Mouse (Mus musculus) hindbrain, postnatal 0 days (tissue): ENCODE data around the gene Tlcd1. TPM values are rescaled to one million over a fixed set of nuclear protein-coding genes. Genes with fewer than 3 reads are reported as not detected.
A peak's percentile ranks its signal among the peaks of the same experiment; 100 is the strongest.

Source experiments
- ATAC-seq: fragments of 200-750 bp; cut with Nextera tagmentation; 2 replicates; pipeline ENCODE4 v1.8.0; 2017; ENCODE audit warnings: mild to moderate bottlenecking, moderate TSS enrichment, moderate library complexity
- DNase-seq: peaks from one replicate; pipeline ENCODE4 v3.0.0-alpha.2; 2015; ENCODE audit warnings: low spot score
- H3K27ac ChIP-seq: fragments of 300-500 bp; sonication (generic); 2 replicates; pipeline ENCODE4 v1.5.1; 2014; ENCODE audit warnings: mild to moderate bottlenecking
- H3K27me3 ChIP-seq: fragments of 300-500 bp; sonication (generic); 2 replicates; pipeline ENCODE4 v1.6.1; 2014; ENCODE audit warnings: low read length, mixed read lengths; ENCODE audit not compliant: insufficient read depth
- H3K36me3 ChIP-seq: fragments of 300-500 bp; sonication (generic); 2 replicates; pipeline ENCODE4 v1.6.1; 2014; ENCODE audit warnings: low read length, mixed read lengths; ENCODE audit not compliant: insufficient read depth
- H3K4me1 ChIP-seq: fragments of 300-500 bp; sonication (generic); 2 replicates; pipeline ENCODE4 v1.6.1; 2014; ENCODE audit warnings: antibody characterized with exemption, low read length, mixed read lengths; ENCODE audit not compliant: insufficient read depth
- H3K4me2 ChIP-seq: fragments of 300-500 bp; sonication (generic); 2 replicates; pipeline ENCODE4 v1.6.1; 2014; ENCODE audit warnings: low read depth, mild to moderate bottlenecking, low read length, moderate library complexity, mixed read lengths
- H3K4me3 ChIP-seq: fragments of 300-500 bp; sonication (generic); 2 replicates; pipeline ENCODE4 v1.5.1; 2014; ENCODE audit warnings: low read length
- H3K9ac ChIP-seq: fragments of 300-500 bp; sonication (generic); replicated peaks from 2 replicates; pipeline ENCODE4 v1.6.1; 2014; ENCODE audit warnings: mild to moderate bottlenecking, low read length, moderate library complexity, mixed read lengths
- H3K9me3 ChIP-seq: fragments of 300-500 bp; sonication (generic); 2 replicates; pipeline ENCODE4 v1.6.1; 2016; ENCODE audit warnings: low read length, mixed read lengths
- CTCF ChIP-seq: IDR thresholded peaks from 2 replicates; pipeline ENCODE4 v1.5.1; 2016; ENCODE audit warnings: antibody characterized with exemption, control low read depth, low read depth
- WGBS: fragments of 180-500 bp; shearing (Covaris S2); extraction: QIAGEN DNeasy Blood & Tissue Kit; methylation state at CpG from one replicate; pipeline ENCODE4 v1.1.7; 2014; 5-methylcytosine and 5-hydroxymethylcytosine counted together
- polyA plus RNA-seq: library from polyadenylated mRNA; unstranded; fragments of >200 nt; fragmentation: Nextera tagmentation; extraction: Ambion mirVana; gene quantifications from 2 replicates; pipeline ENCODE4 v1.2.1, GENCODE M21; 2015
- total RNA-seq: library from RNA; depleted of rRNA; stranded (reverse); fragments of >200 nt; gene quantifications from 2 replicates; pipeline ENCODE4 v1.2.3, GENCODE M21; 2014

Tlcd1 gene
- total and polyA plus RNA-seq, 2 experiments from 2014 or later, result 36.8 to 46.1 TPM

DNA sequence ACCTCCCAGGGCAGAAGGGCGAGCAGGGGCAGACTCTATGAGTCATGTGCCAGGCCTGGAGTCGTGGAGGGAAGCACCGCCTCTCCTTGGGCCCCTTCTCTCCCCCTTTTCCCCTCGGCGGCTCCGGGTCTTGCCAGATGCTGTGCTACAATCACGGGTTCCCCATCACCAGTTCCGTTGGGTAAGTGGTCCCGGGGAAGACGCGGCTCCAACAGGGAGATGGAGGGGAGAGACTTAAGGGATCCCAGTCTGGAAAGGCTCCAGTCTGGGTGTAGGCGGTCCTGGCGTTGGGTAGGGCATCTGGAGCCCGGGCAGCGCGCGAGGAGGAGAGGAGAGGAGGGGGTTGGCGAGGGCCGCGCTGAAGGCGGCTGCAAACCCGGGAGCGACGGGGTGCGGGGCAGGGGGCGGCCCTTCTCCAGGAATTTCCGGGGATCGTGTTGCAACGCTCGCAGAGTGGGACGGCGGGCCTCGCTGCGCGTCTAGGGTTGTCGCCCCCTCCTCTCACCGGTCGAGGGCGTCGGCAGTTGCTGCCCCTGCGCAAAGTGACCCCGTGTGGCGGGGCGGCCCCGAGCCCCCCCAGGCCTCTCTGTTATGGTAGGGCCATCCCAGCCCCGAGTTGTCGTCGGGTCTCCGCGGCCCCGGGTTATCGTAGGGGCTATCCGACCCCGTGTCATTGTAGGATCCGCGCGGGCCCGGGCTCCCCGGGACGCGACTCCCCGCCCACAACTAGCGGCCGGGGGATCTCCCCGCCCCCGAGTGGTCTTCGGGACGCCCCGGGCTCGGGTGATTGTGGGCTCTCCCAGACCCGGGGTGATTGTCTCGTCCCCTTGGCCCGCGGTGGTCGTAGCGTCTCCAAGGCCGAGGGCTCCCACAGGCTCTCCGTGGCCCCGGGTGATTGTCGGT is 12.1 kb downstream of the Tlcd1 start, which contains the start of gene Rab34:
Rab34 (plus strand) TSS at position 100 of the 903 bp plus-strand sequence.
- Histone ChIP-seq H3K4me1 (0 out of 2 replicates have a peak, but pooled peaks cover 6% of the 10 kb centered on the region), H3K9ac (peak within 1 kb of the TSS; percentile 93), H3K27me3 (no peaks in the 10 kb centered on the region), H3K36me3 (peaks cover 18% of the 10 kb centered on the region; the same call in 1 of the 2 replicates), H3K4me2 (peak within 1 kb of the TSS; percentile 72), H3K4me3 (peak within 1 kb of the TSS; percentile 69), H3K9me3 (no peaks in the 10 kb centered on the region), H3K27ac (peak within 1 kb of the TSS; percentile 95)
- WGBS, result under 1% methylated on average over 77 of the region's 80 CpGs
- ATAC-seq (peak; percentile 84), DNase-seq (peak; percentile 87)
- peak; percentile 11; the same call in 1 of the 2 replicates for TF ChIP-seq CTCF

DNA sequence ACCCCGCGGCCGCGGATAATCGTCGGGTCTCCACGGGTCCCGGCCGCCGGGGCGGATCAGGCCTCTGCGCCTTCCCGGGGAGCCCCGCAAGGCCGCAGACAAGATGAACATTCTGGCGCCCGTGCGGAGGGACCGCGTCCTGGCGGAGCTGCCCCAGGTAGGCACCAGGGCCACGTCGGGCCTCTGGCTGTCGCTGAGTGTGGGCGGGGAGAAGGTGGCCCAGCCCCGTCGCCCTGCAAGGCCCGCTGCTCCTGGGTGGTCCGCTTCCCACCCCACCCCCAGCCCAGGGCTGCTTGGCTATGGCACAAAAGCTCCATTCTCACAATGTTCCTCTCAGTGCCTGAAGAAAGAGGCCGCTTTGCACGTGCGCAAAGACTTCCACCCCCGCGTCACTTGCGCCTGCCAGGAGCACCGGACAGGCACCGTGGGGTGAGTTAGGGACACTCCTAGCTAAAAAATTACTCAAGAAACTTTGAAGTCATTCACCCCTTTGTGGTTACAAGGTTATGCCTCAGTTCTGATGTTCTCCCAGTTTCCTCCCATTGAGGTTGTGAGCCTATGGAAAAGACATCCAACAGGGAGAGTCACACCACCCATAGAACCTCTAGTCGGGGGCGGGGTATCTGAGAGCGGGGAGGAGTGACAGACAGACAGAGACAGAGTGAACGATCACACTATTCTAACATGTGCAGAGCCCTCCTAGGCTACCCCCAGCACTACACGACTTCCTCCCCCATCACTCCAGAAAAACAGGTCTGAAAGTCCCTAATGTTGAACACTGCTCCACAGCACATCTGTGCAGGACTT is 12.9 kb downstream of the Tlcd1 start:
- Histone ChIP-seq H3K9ac (peak overlapping the region; percentile 93), H3K27me3 (no peaks in the 10 kb centered on the region), H3K36me3 (peaks cover 18% of the 10 kb centered on the region; the same call in 1 of the 2 replicates), H3K4me1 (0 out of 2 replicates have a peak, but pooled peaks cover 6% of the 10 kb centered on the region), H3K4me2 (peak overlapping the region; percentile 72), H3K9me3 (no peaks in the 10 kb centered on the region), H3K4me3 (peak overlapping the region; percentile 69), H3K27ac (peak overlapping the region; percentile 95)
- WGBS, result under 1% methylated on average over 36 of the region's 42 CpGs
- ATAC-seq (peak; percentile 83), DNase-seq (peak; percentile 88)
- no peak for TF ChIP-seq CTCF

DNA sequence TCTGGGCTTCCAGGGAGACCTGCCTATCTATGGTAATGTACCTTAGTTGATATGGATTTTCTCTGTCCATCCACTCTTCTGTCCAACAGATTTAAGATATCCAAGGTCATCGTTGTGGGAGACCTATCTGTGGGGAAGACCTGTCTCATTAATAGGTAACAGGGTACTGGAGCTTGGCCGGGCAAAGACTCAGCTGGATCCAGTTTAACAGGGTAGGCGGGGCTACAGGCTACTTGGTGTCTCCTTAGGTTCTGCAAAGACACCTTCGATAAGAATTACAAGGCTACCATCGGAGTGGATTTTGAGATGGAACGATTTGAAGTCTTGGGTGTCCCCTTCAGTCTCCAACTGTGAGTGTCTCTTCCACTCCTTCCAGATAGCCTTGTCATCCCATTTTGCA is 13.5 kb downstream of the Tlcd1 start:
- H3K4me3 ChIP-seq, result peak overlapping the region; percentile 69; the same call in 1 of the 2 replicates
- TF ChIP-seq CTCF, result no peak

DNA sequence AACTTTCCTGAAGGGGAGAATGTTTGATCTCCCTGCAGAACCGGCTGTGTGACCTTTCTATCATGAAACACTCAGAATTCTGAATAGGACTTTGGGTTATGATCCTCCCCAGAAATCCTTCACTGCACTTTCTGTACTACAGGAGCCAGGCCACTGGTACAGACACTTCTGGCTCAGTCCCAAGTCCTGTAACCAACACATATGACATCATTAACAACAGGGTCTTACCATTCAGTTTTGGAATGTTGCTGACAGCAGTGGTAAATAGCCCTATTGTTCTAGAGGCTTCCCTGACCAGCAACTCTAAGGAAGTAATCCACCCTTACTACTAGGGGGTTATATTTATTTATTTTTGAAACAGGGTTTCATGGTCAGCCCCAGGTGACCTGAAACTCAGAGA is 16.6 kb downstream of the Tlcd1 start, which contains the start of gene Proca1:
Proca1 (plus strand) TSS at position 280 of the 400 bp plus-strand sequence.
- H3K4me2 ChIP-seq, result peak within 1 kb of the TSS; percentile 58
- TF ChIP-seq CTCF, result no peak
- 71% methylated on average over 1 of the region's 1 CpGs for WGBS

More for the DNA sequence above, 13.5 kb downstream of the Tlcd1 start:
- WGBS, result 70% methylated on average over 6 of the region's 6 CpGs
- Histone ChIP-seq H3K9me3 (no peaks in the 10 kb centered on the region), H3K4me2 (peak overlapping the region; percentile 72), H3K4me1 (peaks cover 11% of the 10 kb centered on the region; the same call in 1 of the 2 replicates), H3K9ac (peak overlapping the region; percentile 93; the same call in 1 of the 2 replicates), H3K27ac (peak overlapping the region; percentile 95; the same call in 1 of the 2 replicates), H3K27me3 (no peaks in the 10 kb centered on the region), H3K36me3 (peaks cover 18% of the 10 kb centered on the region; the same call in 1 of the 2 replicates)
- DNase-seq (no peak), ATAC-seq (no peak)

DNA sequence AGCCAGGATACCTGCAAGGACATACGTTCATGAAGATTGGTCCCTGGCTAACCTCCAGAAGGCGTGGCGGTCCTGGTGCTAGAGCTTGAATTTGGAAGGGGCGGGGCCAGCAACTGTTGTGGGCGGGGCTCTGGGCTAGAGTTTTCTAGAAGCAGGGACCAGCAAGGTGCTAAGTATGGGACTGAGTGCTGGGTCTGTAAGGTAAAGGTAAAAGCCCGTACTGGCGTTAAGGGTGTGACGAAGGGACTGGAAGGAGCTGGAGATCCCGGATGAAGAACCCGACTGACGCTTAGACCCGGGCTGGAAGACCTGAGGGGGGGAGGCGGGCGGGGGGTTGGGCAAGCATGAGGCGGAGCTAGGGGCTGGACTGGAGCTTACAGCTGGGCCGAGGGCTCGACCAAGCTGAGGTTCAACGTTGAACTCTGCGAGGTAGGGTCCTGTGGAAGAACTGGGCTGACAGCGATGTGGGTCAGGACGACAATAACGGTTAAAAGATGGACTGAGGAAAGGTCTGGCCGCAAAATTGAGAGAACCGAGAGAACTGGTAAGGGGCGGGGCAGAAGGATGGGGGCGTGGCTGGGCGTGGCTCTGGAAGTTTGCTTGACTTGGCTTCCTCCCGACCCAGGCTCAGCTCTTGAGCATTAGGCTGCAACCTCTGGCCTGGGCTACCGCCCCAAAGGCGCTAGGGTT is 18.0 kb downstream of the Tlcd1 start:
- no peak for TF ChIP-seq CTCF
- peak overlapping the region; percentile 58 for H3K4me2 ChIP-seq
- no peaks in the 10 kb centered on the region for H3K27me3 ChIP-seq
- H3K27ac ChIP-seq, result no peak overlapping the region
- H3K4me3 ChIP-seq, result peak overlapping the region; percentile 36
- 4% methylated on average over 30 of the region's 30 CpGs for WGBS
- ATAC-seq, result peak; percentile 71
- peak overlapping the region; percentile 41 for H3K9ac ChIP-seq
- H3K9me3 ChIP-seq, result no peaks in the 10 kb centered on the region
- peak; percentile 68 for DNase-seq
- H3K4me1 ChIP-seq, result peaks cover 9% of the 10 kb centered on the region; the same call in 1 of the 2 replicates
- peaks cover 18% of the 10 kb centered on the region; the same call in 1 of the 2 replicates for H3K36me3 ChIP-seq

More for the DNA sequence above, 16.6 kb downstream of the Tlcd1 start, which contains the start of gene Proca1:
- Histone ChIP-seq H3K27me3 (no peaks in the 10 kb centered on the region), H3K4me3 (peak within 1 kb of the TSS; percentile 36), H3K27ac (no peak within 1 kb of the TSS), H3K4me1 (peaks cover 11% of the 10 kb centered on the region; the same call in 1 of the 2 replicates), H3K36me3 (peaks cover 18% of the 10 kb centered on the region; the same call in 1 of the 2 replicates), H3K9ac (no peak within 1 kb of the TSS), H3K9me3 (no peaks in the 10 kb centered on the region)
- no peak for DNase-seq
- no peak for ATAC-seq
